Mouse (Mus musculus): ENCODE measurements around the gene Etfrf1.

DNA sequence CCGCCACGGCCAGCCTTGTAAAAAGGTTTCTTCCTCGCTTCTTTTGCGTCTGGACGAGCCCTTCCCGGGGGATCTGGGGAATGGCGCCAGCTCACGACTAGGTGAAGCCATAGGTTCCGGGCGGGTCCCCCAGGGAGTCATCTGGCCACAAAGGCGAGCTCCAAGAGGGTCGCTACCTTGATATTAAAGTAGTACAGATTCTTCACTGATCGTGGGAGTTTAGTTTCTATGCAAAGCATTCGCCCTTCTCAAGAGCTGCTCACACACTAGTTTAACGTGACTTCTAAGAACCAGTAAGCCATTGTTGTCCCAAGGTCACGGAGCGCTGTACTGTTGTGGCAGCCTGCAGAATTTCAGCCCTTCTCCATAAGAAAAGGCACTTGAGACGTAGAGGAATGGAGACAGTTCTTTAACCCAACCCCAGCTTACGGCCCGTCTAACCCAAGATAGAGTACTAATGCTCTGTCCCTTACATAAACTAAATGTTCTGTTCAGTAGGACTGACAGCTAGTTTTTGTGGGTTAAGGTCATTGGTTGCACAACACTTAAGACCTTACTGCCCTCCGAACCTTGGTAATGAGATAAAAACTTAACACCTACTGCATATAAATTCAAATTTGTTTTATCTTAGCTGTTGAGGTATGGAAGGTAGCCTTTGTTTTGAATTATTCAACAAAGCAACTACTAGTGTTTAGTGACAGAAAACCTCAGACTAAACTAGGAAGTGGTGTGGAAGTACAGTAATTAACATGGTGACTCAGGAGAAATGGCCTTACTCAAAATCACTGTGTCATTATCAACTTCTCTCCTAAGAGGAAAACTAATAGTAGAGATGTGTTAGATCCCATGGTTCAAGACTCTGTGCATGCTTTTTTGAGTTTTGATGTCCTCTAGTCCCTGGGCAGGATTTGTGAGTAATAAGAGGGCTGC, 707 bp downstream of the Etfrf1 start:
- TF ChIP-seq CTCF (IDR thresholded peaks at IDR 0.05; ENCODE audit: borderline replicate concordance, extremely low read depth, insufficient read depth, insufficient read length) (no peak), POLR2A (IDR thresholded peaks at IDR 0.05; ENCODE audit: borderline replicate concordance, extremely low read depth, insufficient read depth, insufficient read length, poor library complexity, severe bottlenecking) (no peak)
